Mouse (Mus musculus): Measurements from ENCODE around the gene Slc27a1. TPM values are rescaled to one million over a fixed set of nuclear protein-coding genes. Genes with fewer than 3 reads are reported as not detected.

Slc27a1 gene
- total and polyA plus RNA-seq, 3 experiments = 0.46 to 1.3 TPM; not detected in 1

DNA sequence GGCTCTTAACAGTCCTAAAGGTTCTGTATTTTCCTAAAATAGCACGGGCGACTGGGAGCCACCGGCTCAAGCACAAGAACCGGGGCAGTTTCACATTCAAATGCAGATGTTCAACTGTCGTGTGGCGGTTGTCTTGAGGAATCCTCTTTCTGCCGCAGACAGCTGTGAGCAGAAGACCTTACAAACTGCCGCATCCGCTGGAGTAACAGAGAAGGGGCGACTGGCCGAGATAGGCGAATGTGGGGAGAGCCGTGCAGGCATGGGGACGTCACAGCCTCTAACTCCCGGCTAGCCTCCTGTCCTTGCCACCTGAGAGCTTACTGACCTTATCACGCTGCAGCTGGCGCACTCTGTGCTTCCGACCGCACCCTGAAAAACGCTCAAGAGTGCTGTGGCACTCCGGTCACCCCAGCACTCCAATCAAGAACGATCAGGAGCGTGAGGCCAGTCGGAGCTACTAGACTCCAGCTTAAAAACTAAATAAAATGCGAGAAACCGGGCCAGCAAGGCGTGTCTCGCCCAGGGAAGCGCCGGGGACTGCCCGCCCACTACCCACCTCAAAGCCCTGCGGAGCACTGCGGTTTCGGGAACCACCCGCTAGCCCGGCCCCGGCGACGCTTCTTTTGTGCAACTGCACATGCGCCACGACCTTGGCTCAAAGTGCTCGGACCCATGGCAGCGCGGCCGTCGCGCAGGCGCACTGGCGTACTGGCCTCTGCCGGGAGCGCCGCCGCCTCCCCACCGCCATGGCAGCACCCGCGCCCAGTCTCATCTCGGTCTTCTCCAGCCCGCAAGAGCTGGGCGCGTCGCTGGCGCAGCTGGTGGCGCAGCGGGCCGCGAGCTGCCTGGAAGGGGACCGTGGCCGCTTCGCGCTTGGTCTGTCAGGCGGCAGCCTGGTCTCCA, 23.0 kb downstream of the Slc27a1 start, which contains the start of gene Pgls (continued):
- TF ChIP-seq POLR2A (IDR thresholded peaks at IDR 0.05; ENCODE audit: control insufficient read depth in 1 of 2, insufficient read depth in 1 of 2, low read depth in 1 of 2, low read length in 2 of 2, poor library complexity in 1 of 2) (peak; percentile 79 to 94), MYC (IDR thresholded peaks at IDR 0.05; ENCODE audit: low read depth, low read length) (peak; percentile 56; the same call in 1 of the 2 replicates), MYB (IDR thresholded peaks at IDR 0.05; ENCODE audit: low read depth, low read length) (no peak; the same call in 1 of the 2 replicates), CHD2 (IDR thresholded peaks at IDR 0.05; ENCODE audit: low read length) (no peak), ETS1 (IDR thresholded peaks at IDR 0.05; ENCODE audit: low read depth, low read length) (peak; percentile 76), TCF12 (IDR thresholded peaks at IDR 0.05; ENCODE audit: low read depth, low read length) (peak; percentile 65), SMC3 (IDR thresholded peaks at IDR 0.05; ENCODE audit: low read depth, low read length) (no peak), POLR2AphosphoS2 (IDR thresholded peaks at IDR 0.05; ENCODE audit: low read length) (no peak; the same call in none of the 2 replicates), USF1 (IDR thresholded peaks at IDR 0.05; ENCODE audit: low read depth, low read length) (0 out of 2 replicates have a peak, but pooled peaks have one; percentile 10), ZMIZ1 (IDR thresholded peaks at IDR 0.05; ENCODE audit: low read depth, low read length) (peak; percentile 53; the same call in 1 of the 2 replicates), TBP (IDR thresholded peaks at IDR 0.05; ENCODE audit: low read depth, low read length) (peak; percentile 26; the same call in 1 of the 2 replicates), MXI1 (IDR thresholded peaks at IDR 0.05; ENCODE audit: low read depth, low read length) (peak; percentile 86)

GRCm38 (mm10) chr8:71592374-71593170, 23.9 kb downstream of the Slc27a1 start:
- H3K4me1 ChIP-seq (ENCODE audit: control insufficient read depth in 1 of 2, insufficient read depth in 2 of 2, low read length in 2 of 2) = peaks cover 9 to 28% of the 10 kb centered on the region in 2 experiments
- DNase-seq (ENCODE audit: low read depth, low spot score) = no peak
- no peak for TF ChIP-seq CTCF (IDR thresholded peaks at IDR 0.05 in 2 of 3, conservative IDR thresholded peaks at IDR 0.05 in 1 of 3; ENCODE audit: control insufficient read depth in 1 of 3, insufficient read depth in 1 of 3, low read depth in 2 of 3, low read length in 3 of 3, poor library complexity in 1 of 3, severe bottlenecking in 1 of 3)
- TF ChIP-seq HCFC1 (IDR thresholded peaks at IDR 0.05; ENCODE audit: low read depth, low read length) = no peak
- TF ChIP-seq USF1 (IDR thresholded peaks at IDR 0.05; ENCODE audit: low read depth, low read length) = 0 out of 2 replicates have a peak, but pooled peaks have one; percentile 1
- TF ChIP-seq POLR2A (IDR thresholded peaks at IDR 0.05; ENCODE audit: control insufficient read depth in 1 of 2, insufficient read depth in 1 of 2, low read depth in 1 of 2, low read length in 2 of 2, poor library complexity in 1 of 2) = peak in 1 of 2 experiments; percentile 13; a peak in 1 of 4 replicates
- no peak for TF ChIP-seq ZKSCAN1 (IDR thresholded peaks at IDR 0.05; ENCODE audit: low read depth, low read length)
- peak; percentile 26; the same call in 1 of the 2 replicates for TF ChIP-seq MXI1 (IDR thresholded peaks at IDR 0.05; ENCODE audit: low read depth, low read length)
- TF ChIP-seq MYC (IDR thresholded peaks at IDR 0.05; ENCODE audit: low read depth, low read length) = peak; percentile 36; the same call in 1 of the 2 replicates
- TF ChIP-seq TBP (IDR thresholded peaks at IDR 0.05; ENCODE audit: low read depth, low read length) = 0 out of 2 replicates have a peak, but pooled peaks have one; percentile 11

More at GRCm38 (mm10) chr8:71592374-71593170, 23.9 kb downstream of the Slc27a1 start:
- H3K4me3 ChIP-seq (ENCODE audit: control insufficient read depth in 1 of 2, insufficient read depth in 1 of 2, low read depth in 2 of 2, low read length in 2 of 2) = peak overlapping the region; percentile 79 to 87
- no peaks in the 10 kb centered on the region for H3K27me3 ChIP-seq (ENCODE audit: control insufficient read depth in 1 of 2, insufficient read depth in 2 of 2, low read length in 2 of 2)
- H3K9ac ChIP-seq (ENCODE audit: control insufficient read depth, low read depth, low read length, poor library complexity, severe bottlenecking) = peak overlapping the region; percentile 89
- peaks cover 0 to 12% of the 10 kb centered on the region in 2 experiments; a peak in 3 of 4 replicates for H3K36me3 ChIP-seq (ENCODE audit: control insufficient read depth in 1 of 2, insufficient read depth in 2 of 2, low read length in 2 of 2)
- peak overlapping the region; percentile 93 for H3K27ac ChIP-seq (ENCODE audit: control insufficient read depth, low read depth, low read length)
- H3K79me2 ChIP-seq (ENCODE audit: control insufficient read depth, insufficient read depth, low read length, poor library complexity) = peaks cover 21% of the 10 kb centered on the region
- no peaks in the 10 kb centered on the region for H3K9me3 ChIP-seq (replicated peaks; ENCODE audit: insufficient read depth, low read length)

All from MEL (cell line).